Mouse (Mus musculus) midbrain, postnatal 0 days (tissue): ENCODE measurements around the gene Apex2. TPM values are rescaled to one million over a fixed set of nuclear protein-coding genes. Genes with fewer than 3 reads are reported as not detected.
"Not testable (repeated sequence)": the region's sequence is repeated elsewhere in the genome, so short reads cannot be mapped to it uniquely, and the experiment has no call there.

Experiments
- ATAC-seq: fragments of 200-750 bp; cut with Nextera tagmentation; 2 replicates; pipeline ENCODE4 v1.8.0; 2017; ENCODE audit warnings: moderate number of reproducible peaks, mild to moderate bottlenecking, moderate TSS enrichment, moderate library complexity; ENCODE audit not compliant: low FRiP score
- DNase-seq: peaks from one replicate; pipeline ENCODE4 v3.0.0-alpha.2; 2015; ENCODE audit warnings: low spot score
- H3K27ac ChIP-seq: fragments of 300-500 bp; sonication (generic); 2 replicates; pipeline ENCODE4 v1.5.1; 2014; ENCODE audit warnings: low read depth, mild to moderate bottlenecking, low read length, mixed read lengths
- H3K27me3 ChIP-seq: fragments of 300-500 bp; sonication (generic); 2 replicates; pipeline ENCODE4 v1.6.1; 2014; ENCODE audit warnings: low read length, control low read depth, mixed read lengths; ENCODE audit not compliant: insufficient read depth
- H3K36me3 ChIP-seq: fragments of 300-500 bp; sonication (generic); 2 replicates; pipeline ENCODE4 v1.6.1; 2014; ENCODE audit warnings: low read length, control low read depth, mixed read lengths; ENCODE audit not compliant: insufficient read depth
- H3K4me1 ChIP-seq: fragments of 300-500 bp; sonication (generic); 2 replicates; pipeline ENCODE4 v1.6.1; 2014; ENCODE audit warnings: mild to moderate bottlenecking, control low read depth, antibody characterized with exemption, low read length, mixed read lengths; ENCODE audit not compliant: insufficient read depth
- H3K4me2 ChIP-seq: fragments of 300-500 bp; sonication (generic); 2 replicates; pipeline ENCODE4 v1.6.1; 2014; ENCODE audit warnings: low read depth, mild to moderate bottlenecking, low read length, mixed read lengths; ENCODE audit not compliant: poor library complexity, severe bottlenecking
- H3K4me3 ChIP-seq: fragments of 300-500 bp; sonication (generic); 2 replicates; pipeline ENCODE4 v1.5.1; 2014; ENCODE audit warnings: low read depth, mild to moderate bottlenecking, low read length, moderate library complexity
- H3K9ac ChIP-seq: fragments of 300-500 bp; sonication (generic); replicated peaks from 2 replicates; pipeline ENCODE4 v1.6.1; 2014; ENCODE audit warnings: mild to moderate bottlenecking, low read length, moderate library complexity, mixed read lengths; ENCODE audit not compliant: poor library complexity, severe bottlenecking
- H3K9me3 ChIP-seq: fragments of 300-500 bp; sonication (generic); 2 replicates; pipeline ENCODE4 v1.6.1; 2016; ENCODE audit warnings: low read length, control low read depth
- CTCF ChIP-seq: IDR thresholded peaks from 2 replicates; pipeline ENCODE4 v1.5.1; 2016; ENCODE audit warnings: antibody characterized with exemption, mild to moderate bottlenecking
- WGBS: fragments of 180-500 bp; shearing (Covaris S2); extraction: QIAGEN DNeasy Blood & Tissue Kit; methylation state at CpG from one replicate; pipeline ENCODE4 v1.1.7; 2014; 5-methylcytosine and 5-hydroxymethylcytosine counted together
- polyA plus RNA-seq: library from polyadenylated mRNA; unstranded; fragments of >200 nt; fragmentation: Nextera tagmentation; extraction: Ambion mirVana; gene quantifications from 2 replicates; pipeline ENCODE4 v1.2.1, GENCODE M21; 2015
- total RNA-seq: library from RNA; depleted of rRNA; stranded (reverse); fragments of >200 nt; gene quantifications from 2 replicates; pipeline ENCODE4 v1.2.3, GENCODE M21; 2014

Gene Apex2
- total and polyA plus RNA-seq, 2 experiments from 2014 or later: 12.1 to 14.3 TPM

DNA sequence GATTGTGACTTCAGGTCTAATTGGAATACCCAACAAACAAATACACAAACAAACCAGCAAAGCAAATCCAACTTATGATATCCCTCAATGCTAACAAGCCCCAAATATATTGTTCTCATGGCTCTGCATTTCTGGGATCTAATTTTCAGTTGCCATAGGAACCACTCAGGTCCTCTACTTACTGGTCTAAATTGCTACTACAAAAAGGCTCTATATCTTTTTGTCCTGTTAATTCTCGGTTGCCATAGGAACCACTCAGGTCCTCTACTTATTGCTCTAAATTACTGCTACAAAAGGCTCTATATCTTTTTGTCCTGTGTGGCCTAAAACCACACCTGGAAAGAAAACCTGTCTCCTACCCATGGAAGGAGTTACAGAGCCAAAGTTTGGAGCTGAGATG is 75.5 kb downstream of the Apex2 start:
- ATAC-seq (no peak), DNase-seq (peak; percentile 12)
- no peak overlapping the region for H3K4me3 ChIP-seq
- H3K9ac ChIP-seq: no peak overlapping the region
- WGBS: 71% methylated on average over 1 of the region's 1 CpGs
- no peaks in the 10 kb centered on the region for H3K27me3 ChIP-seq
- no peak overlapping the region for H3K27ac ChIP-seq
- no peaks in the 10 kb centered on the region for H3K9me3 ChIP-seq
- H3K36me3 ChIP-seq: no peaks in the 10 kb centered on the region
- no peak overlapping the region for H3K4me2 ChIP-seq
- TF ChIP-seq CTCF: no peak
- no peaks in the 10 kb centered on the region for H3K4me1 ChIP-seq

DNA sequence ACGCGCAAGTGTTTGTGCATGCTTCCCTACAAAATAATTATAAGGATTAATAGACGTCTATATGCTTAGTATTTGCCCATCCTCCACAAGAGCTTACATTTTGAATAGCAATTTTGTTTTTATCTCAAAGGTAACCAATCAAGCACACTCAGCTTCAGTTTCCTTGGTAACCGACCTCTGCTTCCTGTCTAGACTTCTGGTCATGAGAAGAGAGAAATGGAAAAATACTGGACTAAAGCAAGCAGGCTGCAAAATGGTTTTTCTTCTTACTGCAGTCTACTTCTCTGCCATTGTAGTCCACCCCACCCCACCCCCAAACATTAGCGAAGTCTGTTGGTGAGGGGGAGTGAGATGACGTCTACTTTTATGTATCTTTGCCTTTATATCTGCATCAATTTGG is 78.4 kb downstream of the Apex2 start:
- no peak overlapping the region for H3K9ac ChIP-seq
- peak; percentile 39; the same call in 1 of the 2 replicates for ATAC-seq
- no peak overlapping the region for H3K4me3 ChIP-seq
- H3K9me3 ChIP-seq: no peaks in the 10 kb centered on the region
- no peaks in the 10 kb centered on the region for H3K27me3 ChIP-seq
- no peak overlapping the region for H3K4me2 ChIP-seq
- no peaks in the 10 kb centered on the region for H3K4me1 ChIP-seq
- peak; percentile 2 for DNase-seq
- WGBS: 77% methylated on average over 6 of the region's 6 CpGs
- H3K36me3 ChIP-seq: no peaks in the 10 kb centered on the region
- peak overlapping the region; percentile 63 for H3K27ac ChIP-seq
- no peak for TF ChIP-seq CTCF

DNA sequence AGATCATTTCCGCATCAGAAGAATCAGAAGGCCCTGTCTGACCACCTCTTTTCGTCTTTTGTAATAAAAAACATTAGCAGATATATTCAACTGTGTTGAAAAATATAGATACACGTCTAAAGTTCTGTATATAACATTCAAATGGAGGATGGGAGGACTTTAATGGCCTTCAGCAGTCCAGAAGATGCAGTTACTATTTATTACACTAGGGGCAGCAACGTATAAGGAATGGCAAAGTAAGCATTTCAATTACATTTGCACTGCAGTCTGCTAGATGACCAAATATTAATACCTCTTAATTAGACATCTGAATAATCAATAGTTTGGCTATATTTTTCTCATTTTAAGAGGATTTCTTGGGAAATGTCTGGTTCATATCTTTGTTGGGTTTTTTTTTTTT is 79.0 kb downstream of the Apex2 start:
- Histone ChIP-seq H3K27ac (0 out of 2 replicates have a peak overlapping the region, but pooled peaks have one; percentile 51), H3K36me3 (no peaks in the 10 kb centered on the region), H3K27me3 (no peaks in the 10 kb centered on the region), H3K9me3 (no peaks in the 10 kb centered on the region), H3K4me2 (no peak overlapping the region), H3K4me1 (no peaks in the 10 kb centered on the region), H3K9ac (no peak overlapping the region), H3K4me3 (no peak overlapping the region)
- 50% methylated on average over 4 of the region's 4 CpGs for WGBS
- ATAC-seq (no peak), DNase-seq (peak; percentile 72)
- TF ChIP-seq CTCF: peak; percentile 78

DNA sequence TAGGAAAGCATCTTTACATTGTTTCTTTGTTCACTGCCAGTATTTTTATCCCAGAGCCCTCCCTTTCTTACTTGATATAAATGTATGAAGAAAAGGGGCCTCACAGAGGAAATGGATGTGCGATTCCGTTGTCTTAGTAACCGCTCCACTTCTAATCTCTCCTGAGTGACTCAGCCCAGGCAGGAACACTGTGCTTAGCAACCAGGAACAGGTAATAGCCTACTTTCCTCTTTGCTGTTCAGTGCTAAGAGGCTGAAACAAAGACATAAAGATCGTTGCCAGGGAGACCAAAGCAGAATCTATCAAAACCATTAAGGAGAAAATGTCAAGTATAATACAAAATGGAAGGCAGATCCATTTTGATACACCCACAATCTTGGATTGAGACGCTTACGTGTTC is 81.0 kb downstream of the Apex2 start:
- Histone ChIP-seq H3K9ac (no peak overlapping the region), H3K27ac (peak overlapping the region; percentile 65), H3K9me3 (no peaks in the 10 kb centered on the region), H3K27me3 (no peaks in the 10 kb centered on the region), H3K4me1 (no peaks in the 10 kb centered on the region), H3K4me3 (no peak overlapping the region), H3K4me2 (no peak overlapping the region), H3K36me3 (no peaks in the 10 kb centered on the region)
- DNase-seq (peak; percentile 42), ATAC-seq (peak; percentile 84)
- no peak for TF ChIP-seq CTCF
- WGBS: 55% methylated on average over 6 of the region's 6 CpGs

DNA sequence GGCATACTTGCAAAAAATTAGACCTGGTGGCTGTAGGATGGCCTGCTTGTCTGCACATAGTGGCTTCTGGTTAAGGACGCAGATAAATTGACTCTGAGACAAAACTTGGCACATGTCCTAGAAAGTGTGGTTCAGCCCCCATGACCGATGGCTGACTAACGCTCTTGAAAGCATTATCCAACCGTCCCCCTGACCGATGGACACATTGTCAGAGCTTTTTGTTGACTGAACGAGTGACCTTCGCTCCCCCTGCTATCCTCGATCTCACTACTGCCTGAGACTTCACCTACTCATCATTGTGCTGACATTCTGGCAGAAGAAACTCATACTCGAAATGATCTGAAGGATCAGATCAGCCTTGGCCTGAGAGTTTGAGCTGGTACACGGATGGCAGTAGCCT is 101.9 kb downstream of the Apex2 start:
- not testable (repeated sequence) for H3K27me3 ChIP-seq, H3K9ac ChIP-seq, H3K4me3 ChIP-seq, H3K4me1 ChIP-seq, DNase-seq, H3K9me3 ChIP-seq, ATAC-seq, H3K27ac ChIP-seq, H3K4me2 ChIP-seq, H3K36me3 ChIP-seq
- WGBS: 57% methylated on average over 1 of the region's 10 CpGs

DNA sequence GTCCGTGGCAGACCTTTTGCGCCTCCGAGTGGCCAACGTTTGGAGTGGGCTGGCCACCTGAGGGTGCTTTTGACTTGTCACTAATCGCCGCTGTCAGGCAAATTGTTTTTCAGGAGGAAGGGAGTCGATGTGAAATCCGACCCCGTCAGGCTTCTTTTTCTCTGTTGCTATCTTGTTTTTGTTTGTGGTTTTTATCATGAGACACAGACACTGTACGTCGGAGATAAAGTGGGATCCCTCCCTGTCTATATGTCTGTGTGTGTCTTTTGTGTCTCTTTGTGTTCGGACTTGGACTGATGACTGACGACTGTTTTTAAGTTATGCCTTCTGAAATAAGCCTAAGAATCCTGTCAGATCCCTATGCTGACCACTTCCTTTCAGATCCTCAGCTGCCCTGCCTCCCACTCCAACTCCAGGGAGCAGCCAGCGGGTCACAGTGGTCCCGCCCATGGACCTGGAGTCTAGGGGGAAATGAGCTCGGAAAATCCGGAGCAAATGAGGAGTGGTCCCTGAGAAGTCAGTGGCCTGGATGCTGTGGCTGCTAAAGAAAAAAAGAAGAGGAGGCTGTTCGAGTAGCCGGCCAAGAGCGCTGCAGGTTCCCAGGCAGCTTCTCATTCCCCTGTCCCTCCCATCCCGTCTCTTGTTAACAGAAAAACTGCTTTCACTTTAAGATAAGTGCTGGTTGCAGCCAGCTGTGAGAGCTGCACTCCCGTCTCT is 103.2 kb downstream of the Apex2 start:
- not testable (repeated sequence) for H3K27me3 ChIP-seq, ATAC-seq, H3K9ac ChIP-seq, H3K4me1 ChIP-seq, H3K4me2 ChIP-seq, H3K27ac ChIP-seq, H3K9me3 ChIP-seq, H3K4me3 ChIP-seq, DNase-seq, H3K36me3 ChIP-seq
- 65% methylated on average over 6 of the region's 22 CpGs for WGBS
